Mouse (Mus musculus) CD8-positive naive resting alpha-beta T cell, adult 2 months (primary cell): ENCODE data around the gene Prex1.

ENCODE experiments used
- DNase-seq, 2 experiments: peaks; one replicate each; pipeline ENCODE4 v3.0.0; 2022; ENCODE audit warnings: low read depth in 2 of 2, low spot score in 2 of 2

Gene Prex1

GRCm38 (mm10) chr2:166637673-166637990 is 76.0 kb downstream of the Prex1 start:
- DNase-seq = no peak

DNA sequence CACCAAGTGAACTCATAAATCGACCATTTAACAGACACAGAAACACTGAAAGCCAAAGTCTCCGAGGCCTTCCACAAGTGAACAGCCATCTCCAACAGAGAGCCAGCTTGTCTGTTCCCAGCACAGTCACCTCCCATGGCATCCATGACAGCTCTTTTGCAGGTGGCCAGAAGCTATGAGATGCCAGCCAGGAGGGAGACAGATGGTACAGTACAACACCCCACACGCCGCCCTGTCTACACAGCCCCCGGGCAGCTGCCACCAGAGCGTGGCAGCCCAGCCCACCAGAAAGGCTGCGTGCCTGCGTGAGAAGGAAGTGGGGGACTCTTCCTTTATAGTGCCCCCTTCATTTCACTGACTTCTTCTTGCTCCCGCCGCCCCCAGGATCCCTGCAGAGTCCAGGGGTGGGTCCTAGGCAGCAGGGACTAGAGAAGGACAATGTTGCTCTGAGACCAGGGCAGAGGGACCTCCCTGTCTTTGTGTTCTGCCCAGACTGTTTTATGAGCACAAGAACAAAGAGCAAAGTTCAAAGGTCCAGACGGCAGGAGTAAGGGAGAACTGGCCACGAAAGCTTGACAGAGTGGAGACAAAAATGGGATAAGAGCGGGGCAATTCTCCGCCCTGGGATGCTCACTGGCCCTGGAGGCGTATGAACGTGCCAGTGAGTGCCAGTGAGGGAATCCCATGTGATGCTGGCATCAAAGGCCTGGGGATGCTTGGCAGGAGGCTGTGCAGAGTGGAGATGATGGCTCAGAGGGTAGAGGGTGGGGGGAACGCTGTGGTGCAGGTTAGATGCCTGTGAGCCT is 76.6 kb downstream of the Prex1 start:
- DNase-seq = no peak

- DNase-seq = no peak
Measured at GRCm38 (mm10) chr2:166635521-166635920, 78.1 kb downstream of the Prex1 start.

DNA sequence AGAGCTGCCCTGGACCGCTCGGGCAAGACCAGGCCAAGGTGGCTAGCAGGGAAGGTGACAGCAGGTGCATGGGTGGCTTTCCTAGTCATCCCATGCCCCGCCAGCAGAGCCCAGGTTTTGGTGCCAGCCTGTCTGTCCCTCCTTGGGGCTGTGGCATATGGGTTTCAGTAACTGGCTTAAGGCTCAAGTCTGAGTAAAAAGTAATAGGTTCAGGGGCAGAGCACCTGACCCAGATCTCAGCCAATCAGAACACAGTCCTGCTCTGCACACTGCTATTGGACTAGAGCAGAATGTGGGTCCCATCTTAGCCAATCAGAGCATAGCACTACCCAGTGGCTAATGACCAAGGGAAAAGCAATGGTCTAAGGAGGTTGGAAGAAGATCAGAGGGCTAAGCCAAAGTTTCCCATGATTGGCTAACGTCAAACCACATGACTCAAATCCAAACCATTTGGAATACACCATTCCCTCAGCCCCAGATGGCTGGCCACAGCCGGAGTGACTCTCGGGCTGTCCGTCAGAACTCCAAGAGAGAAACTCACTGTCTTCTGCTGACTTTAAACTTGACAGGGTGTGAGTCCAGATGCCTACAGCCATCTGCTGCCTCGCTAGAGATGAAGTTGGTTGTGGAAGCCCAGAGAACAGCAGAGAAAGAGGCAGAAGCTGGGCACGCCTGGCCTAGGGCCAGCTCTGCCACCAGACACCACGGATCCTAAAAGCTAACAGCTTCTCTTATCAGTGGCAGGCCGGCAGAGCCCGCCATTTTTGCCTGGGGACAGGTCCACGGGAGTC is 80.9 kb downstream of the Prex1 start:
- no peak for DNase-seq

GRCm38 (mm10) chr2:166631621-166632171 is 81.9 kb downstream of the Prex1 start:
- DNase-seq = no peak

DNA sequence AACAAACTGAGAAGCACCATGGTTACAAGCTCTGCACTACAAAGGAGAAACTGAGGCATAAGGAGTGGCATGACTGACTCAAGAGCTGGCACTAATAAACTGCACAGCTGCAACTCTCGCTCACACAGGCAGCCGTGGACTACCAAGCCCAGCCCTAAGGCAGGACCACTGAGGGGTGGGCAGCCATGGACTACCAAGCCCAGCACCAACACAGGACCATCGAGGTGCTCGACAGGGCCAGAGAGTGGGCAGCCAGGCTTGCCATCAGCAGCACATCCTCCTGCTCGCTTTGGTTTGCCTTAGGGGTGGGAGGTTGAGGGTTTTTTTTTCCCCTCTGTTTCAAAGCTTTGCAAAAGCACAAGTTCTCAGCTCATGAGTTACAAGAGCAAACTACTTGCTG is 82.4 kb downstream of the Prex1 start:
- no peak for DNase-seq

- peak; percentile 59 to 63 for DNase-seq
Measured at GRCm38 (mm10) chr2:166629941-166630674, 83.5 kb downstream of the Prex1 start.

DNA sequence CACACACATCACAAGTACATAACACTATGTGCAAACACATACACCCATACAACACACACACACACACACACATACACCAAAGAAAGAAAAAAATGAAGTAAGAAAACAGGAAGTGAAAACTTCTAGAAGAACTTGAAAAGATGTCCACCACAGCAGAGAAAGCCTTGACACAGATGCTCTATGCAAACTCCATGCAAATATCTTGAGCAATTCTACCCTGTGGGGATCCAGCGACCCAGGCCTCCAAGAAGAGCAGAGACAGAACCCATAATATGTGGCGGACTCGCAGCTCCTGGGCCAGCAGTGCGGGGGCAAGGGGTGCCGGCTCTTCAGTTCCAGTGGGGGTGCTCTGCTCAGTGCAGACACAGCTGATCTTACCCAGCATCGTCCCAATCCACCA is 86.1 kb downstream of the Prex1 start:
- DNase-seq = no peak

GRCm38 (mm10) chr2:166625219-166625618 is 88.4 kb downstream of the Prex1 start:
- no peak for DNase-seq

DNA sequence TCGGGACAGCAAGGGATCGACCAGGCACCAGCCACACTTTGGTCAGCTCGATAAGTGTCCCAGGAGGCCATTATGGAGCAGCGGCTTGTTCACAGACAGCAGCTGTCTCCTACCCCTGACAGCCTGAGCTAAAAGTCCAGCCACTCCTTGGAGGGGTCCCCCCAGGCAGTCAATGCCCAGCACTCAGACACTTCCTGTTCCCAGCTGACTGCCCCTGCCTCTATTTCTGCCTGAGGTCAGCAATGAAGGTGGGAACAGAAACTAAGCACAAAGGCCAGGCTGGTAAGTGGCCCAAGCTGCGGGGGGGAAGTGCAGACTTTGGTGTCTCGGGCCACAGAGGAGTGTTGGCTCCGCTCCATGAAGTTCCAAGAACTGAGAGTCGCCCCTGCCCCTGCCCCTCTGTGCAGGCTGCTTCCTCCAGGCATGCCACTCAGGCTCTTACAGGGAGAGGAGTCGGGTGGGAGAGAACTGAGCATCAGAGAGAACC is 90.5 kb downstream of the Prex1 start:
- DNase-seq = no peak

- peak; percentile 31 to 50 for DNase-seq
Measured at GRCm38 (mm10) chr2:166622590-166622989, 91.0 kb downstream of the Prex1 start.

DNA sequence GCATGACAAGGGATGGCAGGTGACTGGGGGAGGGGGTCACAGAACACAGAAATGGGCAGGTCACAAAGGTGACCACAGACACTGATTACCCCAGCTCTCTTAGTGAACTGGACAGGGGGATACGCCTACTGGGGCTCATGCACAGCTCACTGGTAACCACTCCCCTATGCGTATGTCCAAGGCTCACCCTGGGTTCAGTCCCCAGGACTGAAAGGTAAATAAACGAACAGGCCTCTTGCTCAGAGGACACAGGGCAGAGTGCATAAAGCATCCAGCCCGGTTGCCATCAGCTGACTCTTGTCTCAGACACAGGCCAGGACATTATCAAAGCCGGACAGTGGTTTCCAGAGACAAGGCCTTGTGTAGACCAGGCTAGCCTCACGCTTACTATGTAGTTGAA is 91.6 kb downstream of the Prex1 start:
- no peak for DNase-seq

GRCm38 (mm10) chr2:166620529-166621466 is 92.8 kb downstream of the Prex1 start:
- DNase-seq = peak; percentile 79 to 83

GRCm38 (mm10) chr2:166619906-166620490 is 93.6 kb downstream of the Prex1 start:
- DNase-seq = no peak

- no peak for DNase-seq
Measured at GRCm38 (mm10) chr2:166619270-166619669, 94.4 kb downstream of the Prex1 start.

- DNase-seq = peak; percentile 73 to 77
Measured at GRCm38 (mm10) chr2:166617706-166618105, 95.9 kb downstream of the Prex1 start.

DNA sequence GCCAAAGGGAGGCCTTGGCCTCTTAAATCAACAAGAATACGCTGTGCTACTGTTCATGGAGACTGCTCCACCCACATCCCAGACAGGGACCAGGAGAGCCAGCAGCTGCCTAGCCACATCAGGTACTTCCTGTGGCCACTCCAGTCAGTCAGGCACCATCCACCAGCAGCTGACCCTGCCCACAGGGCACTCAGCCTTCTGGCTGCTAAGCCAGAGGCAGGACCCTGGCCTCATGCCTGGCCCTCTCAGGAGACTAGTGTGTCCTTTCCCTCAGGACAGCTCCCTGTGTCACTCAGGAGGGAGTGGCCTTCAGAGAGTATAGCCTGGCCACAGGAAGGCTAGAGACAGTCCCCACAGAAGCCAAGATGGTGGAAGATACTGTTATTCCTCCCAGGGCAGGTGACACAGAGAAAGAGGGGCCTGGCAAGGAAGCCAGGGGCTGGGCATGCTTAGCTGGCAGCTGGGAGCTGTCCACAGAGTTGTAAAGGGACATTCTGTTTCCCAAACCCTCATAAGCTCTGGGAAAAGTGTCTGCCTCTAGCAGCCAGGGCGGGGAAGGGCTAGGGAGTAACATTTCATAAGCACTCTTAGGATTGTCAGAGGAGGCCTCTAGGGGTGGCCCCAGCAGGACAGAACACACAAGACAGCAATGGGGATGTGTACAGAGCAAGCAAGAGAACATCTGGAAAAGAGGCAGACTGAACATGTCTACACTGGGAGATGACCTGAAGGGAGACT is 98.1 kb downstream of the Prex1 start:
- no peak for DNase-seq

DNA sequence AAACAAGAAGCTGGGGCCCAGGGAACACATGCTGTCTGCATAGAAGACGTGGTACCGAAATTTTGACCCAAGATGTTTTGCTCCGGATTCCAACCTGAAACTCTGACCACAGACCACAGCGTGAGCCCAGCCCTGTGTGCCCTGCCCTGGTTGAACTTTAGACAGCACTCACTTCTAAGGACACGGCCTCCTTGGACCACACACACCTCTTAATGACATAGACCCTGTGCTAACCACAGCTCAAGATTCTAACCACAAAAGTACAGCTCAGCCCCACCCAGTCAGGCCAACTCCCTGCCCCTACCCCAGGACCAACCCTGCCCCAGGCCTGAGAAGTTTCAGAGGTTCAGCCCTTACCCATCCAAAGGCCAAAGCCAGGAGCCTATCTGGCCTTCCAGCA is 103.4 kb downstream of the Prex1 start:
- no peak for DNase-seq

DNA sequence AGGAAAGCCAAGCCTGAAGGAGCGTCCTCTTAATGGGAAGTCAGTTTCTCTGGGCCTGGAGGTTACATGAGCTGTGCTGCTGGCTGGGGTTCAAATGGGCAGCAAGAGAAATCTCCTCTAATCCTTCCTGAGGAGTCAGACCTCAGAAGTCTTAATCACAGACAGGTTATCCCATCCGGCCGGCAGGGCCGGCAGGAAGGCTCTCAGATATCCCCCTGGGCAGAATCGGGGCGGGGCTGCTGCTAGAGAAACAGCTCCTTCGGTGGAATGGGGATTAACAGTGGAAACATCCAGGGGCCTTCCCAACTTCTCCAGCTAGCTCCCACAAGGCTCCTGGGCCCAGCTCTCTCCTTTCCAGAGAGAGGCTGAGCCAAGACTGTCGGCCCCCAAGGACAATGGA is 105.1 kb downstream of the Prex1 start:
- no peak for DNase-seq
